Mouse (Mus musculus) kidney, postnatal 4 days (tissue): ENCODE results near the gene Naxd.
"Not testable (repeated sequence)": the region's sequence is repeated elsewhere in the genome, so short reads cannot be mapped to it uniquely, and the experiment has no call there.

ENCODE experiments used
- DNase-seq, 2 experiments: peaks; one replicate each; pipeline ENCODE4 v3.0.0; 2021; ENCODE audit warnings: mixed read lengths in 2 of 2

Gene Naxd

GRCm38 (mm10) chr8:11516292-11516691, 19.0 kb downstream of the Naxd start:
- no peak for DNase-seq

DNA sequence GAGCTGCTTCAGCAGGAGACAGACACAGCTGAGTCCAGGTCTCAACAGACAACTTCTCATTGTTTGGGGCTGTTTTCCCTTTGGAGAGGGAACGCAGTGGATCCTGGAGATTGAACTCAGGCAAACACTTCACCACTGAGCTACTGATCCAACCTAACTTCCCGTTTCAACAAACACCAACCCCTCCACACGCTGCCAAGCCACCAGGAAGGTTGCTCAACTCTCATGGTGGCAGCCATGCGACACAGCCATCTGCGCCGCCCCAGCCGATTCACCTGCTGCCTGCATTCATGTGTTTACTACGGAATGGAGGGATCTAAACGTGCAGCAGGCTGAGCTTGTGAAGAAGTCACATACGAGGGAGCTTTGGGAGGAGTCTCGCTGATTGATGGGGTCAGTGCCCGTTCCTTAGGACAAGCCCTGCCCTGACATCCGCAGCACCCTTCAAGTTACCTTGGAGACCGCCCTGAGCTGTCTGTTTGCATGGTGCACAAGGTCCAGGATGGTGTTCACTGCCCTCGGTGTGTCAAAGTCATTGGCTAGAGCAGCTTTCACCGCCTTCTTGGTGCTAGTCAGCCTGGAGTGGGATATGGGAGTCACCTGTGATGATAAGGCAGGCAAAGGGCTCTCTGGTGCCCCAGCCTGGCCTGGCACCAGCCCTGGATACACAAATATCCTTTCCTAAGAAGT, 20.2 kb downstream of the Naxd start:
- DNase-seq, result no peak

DNA sequence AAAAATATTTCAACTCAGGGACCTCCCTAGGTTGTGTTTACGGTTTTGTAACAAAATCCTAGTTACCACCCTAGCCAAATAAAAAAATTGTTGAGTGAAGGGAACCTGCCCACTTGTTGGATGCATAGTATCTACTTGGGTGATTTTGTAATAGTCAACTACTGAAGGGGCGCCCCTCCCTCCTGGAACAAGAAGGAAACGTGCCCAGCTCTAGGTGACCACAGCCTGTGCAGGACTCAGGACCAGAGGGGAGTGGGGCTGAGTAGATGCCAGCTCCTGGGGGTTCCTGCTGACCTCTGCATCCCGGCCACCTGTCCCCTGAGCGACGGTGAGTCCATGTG, 20.7 kb downstream of the Naxd start:
- DNase-seq, result no peak

DNA sequence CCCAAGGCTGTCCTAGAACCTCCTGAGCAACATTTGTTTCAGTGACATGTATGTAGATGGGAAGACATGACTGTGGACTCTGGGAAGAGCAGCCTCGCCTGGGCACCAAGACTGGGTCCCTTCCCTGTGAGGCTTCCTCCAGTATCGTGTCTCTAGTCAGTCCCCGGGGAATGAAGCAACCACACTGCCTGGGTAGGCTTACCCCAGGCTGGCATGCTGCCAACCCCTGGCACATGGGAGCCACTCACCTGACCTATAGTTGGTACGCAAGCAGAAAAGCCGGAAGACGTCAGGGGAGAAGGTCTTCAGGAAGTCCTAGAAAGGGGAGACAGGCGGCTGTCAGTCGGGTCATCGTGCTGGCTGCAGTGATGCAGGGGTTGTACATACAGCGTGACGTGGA, 21.4 kb downstream of the Naxd start:
- DNase-seq, result no peak

DNA sequence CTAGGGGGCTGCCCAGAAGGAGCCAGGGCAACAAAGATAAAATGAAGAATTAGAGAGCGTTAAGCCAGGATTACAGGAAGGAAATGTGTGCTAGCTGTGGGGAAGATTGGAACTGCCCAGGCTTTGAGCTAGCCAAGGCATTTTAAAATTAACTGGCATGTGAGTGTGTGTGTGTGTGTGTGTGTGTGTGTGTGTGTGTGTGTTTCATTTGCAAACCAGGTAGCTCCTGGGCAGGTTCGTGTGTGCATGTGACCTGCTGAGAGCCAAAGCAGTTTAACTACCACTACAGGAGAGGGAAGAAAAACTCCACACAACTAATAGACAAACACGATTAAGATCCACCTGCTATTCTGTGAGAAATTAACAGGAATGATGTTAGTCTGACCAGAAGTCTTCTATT, 26.0 kb downstream of the Naxd start:
- no peak for DNase-seq

DNA sequence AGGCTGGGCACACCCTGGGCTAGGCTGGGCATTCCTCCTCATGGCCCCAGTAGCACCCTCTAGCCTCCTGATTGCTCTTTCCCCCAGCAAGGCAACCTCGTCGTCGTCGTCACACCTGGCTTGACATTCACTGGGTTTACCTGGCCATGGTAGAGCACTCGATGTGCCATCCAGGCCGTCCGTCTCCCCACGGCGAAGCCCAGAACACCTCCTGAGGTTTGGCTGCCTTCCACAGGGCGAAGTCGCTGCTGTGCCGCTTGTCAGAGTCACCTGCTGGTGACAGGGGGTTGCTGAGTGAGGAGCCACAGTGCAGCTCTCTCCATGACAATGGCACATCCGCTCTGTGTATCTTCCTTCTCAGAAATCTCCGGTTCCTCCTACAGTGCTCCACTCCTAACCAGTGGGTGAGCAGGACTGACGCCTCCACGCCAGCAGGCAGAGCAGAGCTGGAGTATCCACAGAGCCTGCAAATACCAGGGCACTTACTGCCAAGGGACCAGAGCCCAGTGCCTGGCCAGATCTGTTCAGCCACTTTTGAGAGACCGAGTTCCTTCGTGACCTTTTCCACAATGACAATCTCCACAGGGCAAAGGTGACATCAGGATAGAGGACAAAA, 33.0 kb downstream of the Naxd start:
- DNase-seq, result no peak

DNA sequence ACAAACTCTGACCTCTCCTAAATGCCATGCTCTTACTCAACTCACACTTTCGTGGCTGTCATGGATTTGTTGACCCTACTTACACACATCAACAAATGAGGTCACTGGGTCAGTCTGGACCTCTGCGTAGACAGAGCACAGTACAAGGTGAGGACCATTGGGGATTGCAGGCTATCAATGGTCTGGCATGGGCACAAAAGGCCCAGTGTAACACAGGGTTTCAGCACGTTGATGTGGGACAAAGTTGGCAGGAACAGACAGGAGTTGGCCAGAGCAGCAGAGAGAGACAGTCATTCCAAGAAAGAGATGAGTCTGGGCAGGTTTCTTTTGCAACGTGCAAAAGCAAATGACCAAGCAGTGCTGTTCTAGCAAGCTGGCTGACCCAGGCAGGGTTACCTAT, 33.5 kb downstream of the Naxd start:
- no peak for DNase-seq

- DNase-seq, result no peak
Observed at GRCm38 (mm10) chr8:11534494-11534893, 37.2 kb downstream of the Naxd start.

DNA sequence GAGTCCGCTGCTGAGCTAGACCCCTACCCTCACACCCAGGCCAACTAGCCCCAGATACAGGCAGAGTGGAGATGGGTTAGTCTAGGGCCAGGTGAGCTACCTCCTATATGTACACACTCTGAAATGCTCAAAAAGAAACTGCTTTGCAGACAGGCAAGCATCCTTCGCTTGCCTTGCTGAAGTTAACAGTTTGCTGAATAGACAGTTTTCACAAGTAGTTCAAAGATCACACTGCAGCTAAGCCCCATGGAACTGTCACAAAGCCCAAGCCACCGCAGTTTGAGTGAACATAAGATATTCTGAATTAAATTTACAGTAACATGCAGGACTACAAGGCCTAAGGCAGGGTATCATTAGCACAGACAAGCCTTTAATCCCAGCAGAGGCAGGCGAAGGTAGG, 41.7 kb downstream of the Naxd start:
- no peak for DNase-seq

DNA sequence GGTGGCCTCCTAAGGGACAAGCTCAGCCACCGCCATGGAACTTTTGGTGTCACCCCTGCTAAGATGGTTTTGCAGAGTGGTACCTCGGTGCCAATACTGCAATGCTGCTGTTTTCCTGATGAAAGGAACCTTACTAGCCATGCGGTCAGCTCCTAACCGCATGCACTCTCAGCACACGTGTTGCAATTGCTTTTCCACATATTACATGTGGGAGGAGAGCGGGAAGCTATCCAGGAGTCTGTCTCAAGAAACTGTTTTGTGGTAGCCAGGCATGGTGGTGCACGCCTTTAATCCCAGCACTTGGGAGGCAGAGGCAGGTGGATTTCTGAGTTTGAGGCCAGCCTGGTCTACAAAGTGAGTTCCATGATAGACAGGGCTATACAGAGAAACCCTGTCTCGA, 42.9 kb downstream of the Naxd start:
- no peak for DNase-seq

DNA sequence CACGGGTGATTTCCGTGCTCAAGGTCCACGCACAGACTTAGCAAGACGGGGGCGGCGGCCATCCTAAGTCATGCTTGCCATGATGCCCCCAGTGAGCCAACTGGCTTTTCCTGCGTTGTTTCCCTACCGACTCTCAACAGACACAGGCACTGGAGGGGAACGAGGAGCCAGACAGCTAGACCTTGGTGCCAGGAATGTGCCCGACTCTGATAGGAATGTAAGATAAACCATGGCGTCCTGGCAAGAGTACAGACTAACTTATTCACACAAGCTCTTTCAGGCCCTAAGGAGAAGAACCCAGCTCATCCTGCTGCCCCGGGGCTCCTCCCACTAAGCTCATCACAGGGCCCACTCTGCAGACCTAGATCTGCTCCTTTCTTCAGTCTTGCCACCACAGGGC, 44.7 kb downstream of the Naxd start:
- DNase-seq, result peak in 1 of 2 experiments; percentile 18

- no peak for DNase-seq
Observed at GRCm38 (mm10) chr8:11542866-11543265, 45.6 kb downstream of the Naxd start.

DNA sequence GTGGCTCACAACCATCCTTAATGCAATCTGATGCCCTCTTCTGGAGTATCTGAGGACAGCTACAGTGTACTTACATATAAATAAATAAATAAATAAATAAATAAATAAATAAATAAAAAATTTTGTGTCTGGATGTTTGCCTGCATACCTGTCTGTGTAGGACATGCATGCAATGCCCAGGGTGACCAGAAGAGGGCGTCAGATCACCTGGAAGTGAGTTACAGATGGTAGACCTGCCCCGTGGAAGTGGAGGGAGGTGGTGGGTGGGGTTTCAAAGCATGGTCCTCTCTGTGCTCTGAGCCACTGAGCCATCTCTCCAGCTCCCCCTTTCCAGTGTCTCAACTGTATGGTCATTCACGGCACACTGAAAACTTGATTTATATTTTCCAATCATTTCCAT, 47.1 kb downstream of the Naxd start:
- peak; percentile 71 to 76 for DNase-seq

GRCm38 (mm10) chr8:11547063-11547462, 49.8 kb downstream of the Naxd start:
- peak; percentile 28 to 36 for DNase-seq

GRCm38 (mm10) chr8:11549706-11550105, 52.4 kb downstream of the Naxd start:
- DNase-seq, result peak; percentile 69 to 81

GRCm38 (mm10) chr8:11550281-11550948, 53.1 kb downstream of the Naxd start, which contains the start of gene Cars2:
Gene Cars2 (minus strand): TSS chr8:11550783.
- peak; percentile 94 to 96 for DNase-seq

DNA sequence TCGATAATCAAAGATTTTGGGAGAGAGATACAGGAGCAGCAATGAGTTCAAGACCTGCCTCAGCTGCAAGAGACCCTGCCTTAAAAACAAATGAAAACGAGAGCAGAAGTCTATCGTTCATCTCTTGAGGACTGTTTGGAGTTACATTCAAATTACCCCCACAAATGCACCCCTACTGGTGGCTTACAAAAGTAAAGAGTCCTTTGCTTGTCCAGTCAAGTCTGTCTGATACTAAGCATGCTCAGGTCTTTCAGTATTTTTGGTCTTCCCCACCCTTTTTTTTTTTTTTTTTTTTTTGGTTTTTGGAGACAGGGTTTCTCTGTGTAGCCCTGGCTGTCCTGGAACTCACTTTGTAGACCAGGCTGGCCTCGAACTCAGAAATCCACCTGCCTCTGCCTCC, 54.2 kb downstream of the Naxd start:
- not testable (repeated sequence) for DNase-seq

- no peak for DNase-seq
Observed at GRCm38 (mm10) chr8:11552390-11552789, 55.1 kb downstream of the Naxd start.

- peak; percentile 97 to 98 for DNase-seq
Observed at GRCm38 (mm10) chr8:11554799-11555719, 57.8 kb downstream of the Naxd start, which contains the start of gene Ing1. Gene Ing1 (plus strand): TSS chr8:11555571.

GRCm38 (mm10) chr8:11555720-11556591, 58.6 kb downstream of the Naxd start:
- DNase-seq, result peak; percentile 99 to 100

- peak; percentile 68 to 79 for DNase-seq
Observed at GRCm38 (mm10) chr8:11556691-11557423, 59.6 kb downstream of the Naxd start.
